Mouse (Mus musculus) limb, embryonic 13.5 days (tissue): Measurements from ENCODE around the gene Myh6. TPM values are rescaled to one million over a fixed set of nuclear protein-coding genes. Genes with fewer than 3 reads are reported as not detected.
"Not testable (repeated sequence)": the region's sequence is repeated elsewhere in the genome, so short reads cannot be mapped to it uniquely, and the experiment has no call there.

ENCODE experiments used
- ATAC-seq: fragments of 200-750 bp; cut with Nextera tagmentation; 2 replicates; pipeline ENCODE4 v1.8.0; 2017; ENCODE audit warnings: low read depth, moderate number of reproducible peaks, moderate TSS enrichment; ENCODE audit not compliant: low FRiP score
- H3K27ac ChIP-seq: fragments of 300-500 bp; sonication (generic); 2 replicates; pipeline ENCODE4 v1.5.1; 2015; ENCODE audit warnings: inconsistent platforms, mild to moderate bottlenecking, moderate library complexity
- H3K27me3 ChIP-seq: fragments of 300-500 bp; sonication (generic); 2 replicates; pipeline ENCODE4 v1.6.1; 2015; ENCODE audit warnings: mild to moderate bottlenecking, inconsistent platforms
- H3K36me3 ChIP-seq: fragments of 300-500 bp; sonication (generic); 2 replicates; pipeline ENCODE4 v1.6.1; 2015; ENCODE audit warnings: inconsistent platforms, mild to moderate bottlenecking, moderate library complexity
- H3K4me1 ChIP-seq: fragments of 300-500 bp; sonication (generic); 2 replicates; pipeline ENCODE4 v1.6.1; 2015; ENCODE audit warnings: inconsistent platforms
- H3K4me2 ChIP-seq: fragments of 300-500 bp; sonication (generic); replicated peaks from 2 replicates; pipeline ENCODE4 v1.6.1; 2015; ENCODE audit warnings: inconsistent platforms, mild to moderate bottlenecking, moderate library complexity
- H3K4me3 ChIP-seq: fragments of 300-500 bp; sonication (generic); 2 replicates; pipeline ENCODE4 v1.5.1; 2015; ENCODE audit warnings: moderate library complexity, mild to moderate bottlenecking, inconsistent platforms
- H3K9ac ChIP-seq: fragments of 300-500 bp; sonication (generic); 2 replicates; pipeline ENCODE4 v1.6.1; 2015; ENCODE audit warnings: mild to moderate bottlenecking, inconsistent platforms
- H3K9me3 ChIP-seq: fragments of 300-500 bp; sonication (generic); 2 replicates; pipeline ENCODE4 v1.6.1; 2016; ENCODE audit warnings: inconsistent platforms
- WGBS: fragments of 180-500 bp; shearing (Covaris S2); methylation state at CpG from one replicate; pipeline ENCODE4 v1.1.7; 2015; 5-methylcytosine and 5-hydroxymethylcytosine counted together
- polyA plus RNA-seq: library from polyadenylated mRNA; unstranded; fragments of >200 nt; fragmentation: Nextera tagmentation; extraction: Ambion mirVana; gene quantifications from 2 replicates; pipeline ENCODE4 v1.2.1, GENCODE M21; 2015

Gene Myh6
- polyA plus RNA-seq, 1 experiment from 2014 or later: 1.9 TPM

- Histone ChIP-seq H3K27me3 (no peaks in the 10 kb centered on the region), H3K4me2 (no peak overlapping the region), H3K9ac (no peak overlapping the region), H3K27ac (no peak overlapping the region; the same call in 1 of the 2 replicates), H3K9me3 (peaks cover 3% of the 10 kb centered on the region; the same call in 1 of the 2 replicates), H3K36me3 (no peaks in the 10 kb centered on the region), H3K4me3 (no peak overlapping the region), H3K4me1 (no peaks in the 10 kb centered on the region)
- WGBS: 68% methylated on average over 7 of the region's 7 CpGs
- ATAC-seq: no peak
Measured at GRCm38 (mm10) chr14:55002687-55003120, 36.0 kb upstream of the Myh6 start.

- no peak for ATAC-seq
- no peaks in the 10 kb centered on the region for H3K27me3 ChIP-seq
- H3K4me2 ChIP-seq: no peak overlapping the region
- no peak overlapping the region for H3K9ac ChIP-seq
- no peaks in the 10 kb centered on the region for H3K4me1 ChIP-seq
- peaks cover 3% of the 10 kb centered on the region; the same call in 1 of the 2 replicates for H3K9me3 ChIP-seq
- H3K36me3 ChIP-seq: no peaks in the 10 kb centered on the region
- 49% methylated on average over 12 of the region's 12 CpGs for WGBS
- no peak overlapping the region; the same call in 1 of the 2 replicates for H3K27ac ChIP-seq
- H3K4me3 ChIP-seq: no peak overlapping the region
Measured at GRCm38 (mm10) chr14:55001938-55002686, 35.4 kb upstream of the Myh6 start.

- WGBS: 95% methylated on average over 2 of the region's 2 CpGs
- no peak for ATAC-seq
- H3K4me1 ChIP-seq: no peaks in the 10 kb centered on the region
Measured at GRCm38 (mm10) chr14:55001446-55001845, 34.7 kb upstream of the Myh6 start.

GRCm38 (mm10) chr14:55000814-55001213, 34.1 kb upstream of the Myh6 start:
- Histone ChIP-seq H3K4me3 (no peak overlapping the region), H3K4me1 (0 out of 2 replicates have a peak, but pooled peaks cover under 1% of the 10 kb centered on the region), H3K27ac (no peak overlapping the region), H3K9me3 (peaks cover 3% of the 10 kb centered on the region; the same call in 1 of the 2 replicates), H3K36me3 (no peaks in the 10 kb centered on the region), H3K4me2 (no peak overlapping the region), H3K9ac (no peak overlapping the region), H3K27me3 (no peaks in the 10 kb centered on the region)
- 80% methylated on average over 6 of the region's 6 CpGs for WGBS
- ATAC-seq: no peak

More at GRCm38 (mm10) chr14:55001446-55001845, 34.7 kb upstream of the Myh6 start:
- Histone ChIP-seq H3K27me3 (no peaks in the 10 kb centered on the region), H3K27ac (no peak overlapping the region), H3K9me3 (peaks cover 3% of the 10 kb centered on the region; the same call in 1 of the 2 replicates), H3K9ac (no peak overlapping the region), H3K4me3 (no peak overlapping the region), H3K4me2 (no peak overlapping the region), H3K36me3 (no peaks in the 10 kb centered on the region)

GRCm38 (mm10) chr14:54999868-55000267, 33.1 kb upstream of the Myh6 start:
- not testable (repeated sequence) for H3K27ac ChIP-seq, H3K9me3 ChIP-seq, H3K4me2 ChIP-seq, H3K36me3 ChIP-seq, H3K4me1 ChIP-seq, H3K27me3 ChIP-seq, H3K9ac ChIP-seq, ATAC-seq, H3K4me3 ChIP-seq
- WGBS: 81% methylated on average over 5 of the region's 5 CpGs

- no peaks in the 10 kb centered on the region for H3K36me3 ChIP-seq
- peaks cover 3% of the 10 kb centered on the region; the same call in 1 of the 2 replicates for H3K9me3 ChIP-seq
- no peak overlapping the region for H3K4me2 ChIP-seq
- H3K4me3 ChIP-seq: no peak overlapping the region
- H3K4me1 ChIP-seq: peaks cover 6% of the 10 kb centered on the region; the same call in 1 of the 2 replicates
- no peak overlapping the region for H3K9ac ChIP-seq
- no peak for ATAC-seq
- H3K27ac ChIP-seq: no peak overlapping the region
- H3K27me3 ChIP-seq: no peaks in the 10 kb centered on the region
Measured at GRCm38 (mm10) chr14:54998680-54999079, 32.0 kb upstream of the Myh6 start.

- peak; percentile 74 for ATAC-seq
- peaks cover 3% of the 10 kb centered on the region; the same call in 1 of the 2 replicates for H3K9me3 ChIP-seq
- 52% methylated on average over 4 of the region's 4 CpGs for WGBS
- H3K4me2 ChIP-seq: no peak overlapping the region
- H3K36me3 ChIP-seq: no peaks in the 10 kb centered on the region
- peaks cover 6% of the 10 kb centered on the region; the same call in 1 of the 2 replicates for H3K4me1 ChIP-seq
- no peaks in the 10 kb centered on the region for H3K27me3 ChIP-seq
- no peak overlapping the region for H3K9ac ChIP-seq
- no peak overlapping the region for H3K27ac ChIP-seq
- H3K4me3 ChIP-seq: no peak overlapping the region
Measured at GRCm38 (mm10) chr14:54997297-54997696, 30.6 kb upstream of the Myh6 start.

GRCm38 (mm10) chr14:54996793-54997192, 30.1 kb upstream of the Myh6 start:
- Histone ChIP-seq H3K4me2 (no peak overlapping the region), H3K4me3 (no peak overlapping the region), H3K27ac (peak overlapping the region; percentile 18), H3K27me3 (no peaks in the 10 kb centered on the region), H3K36me3 (no peaks in the 10 kb centered on the region), H3K9ac (no peak overlapping the region), H3K9me3 (peaks cover 3% of the 10 kb centered on the region; the same call in 1 of the 2 replicates), H3K4me1 (peaks cover 6% of the 10 kb centered on the region; the same call in 1 of the 2 replicates)
- ATAC-seq: peak; percentile 74
- WGBS: 60% methylated on average over 9 of the region's 9 CpGs

GRCm38 (mm10) chr14:54995457-54996138, 28.9 kb upstream of the Myh6 start:
- Histone ChIP-seq H3K9me3 (no peaks in the 10 kb centered on the region), H3K4me2 (no peak overlapping the region), H3K4me1 (peaks cover 6% of the 10 kb centered on the region; the same call in 1 of the 2 replicates), H3K27me3 (no peaks in the 10 kb centered on the region), H3K9ac (no peak overlapping the region), H3K27ac (no peak overlapping the region), H3K4me3 (no peak overlapping the region), H3K36me3 (no peaks in the 10 kb centered on the region)
- ATAC-seq: no peak
- 54% methylated on average over 14 of the region's 14 CpGs for WGBS

GRCm38 (mm10) chr14:54994869-54995186, 28.1 kb upstream of the Myh6 start:
- no peak overlapping the region for H3K4me2 ChIP-seq
- H3K36me3 ChIP-seq: no peaks in the 10 kb centered on the region
- peaks cover 6% of the 10 kb centered on the region; the same call in 1 of the 2 replicates for H3K4me1 ChIP-seq
- no peak overlapping the region for H3K4me3 ChIP-seq
- no peaks in the 10 kb centered on the region for H3K9me3 ChIP-seq
- no peak for ATAC-seq
- H3K9ac ChIP-seq: no peak overlapping the region
- H3K27ac ChIP-seq: no peak overlapping the region
- H3K27me3 ChIP-seq: no peaks in the 10 kb centered on the region

GRCm38 (mm10) chr14:54994136-54994868, 27.6 kb upstream of the Myh6 start, which contains the start of gene Myh7:
TSS of gene Myh7 (minus strand) at chr14:54994626.
- Histone ChIP-seq H3K4me1 (peaks cover 6% of the 10 kb centered on the region; the same call in 1 of the 2 replicates), H3K4me3 (no peak within 1 kb of the TSS), H3K4me2 (no peak within 1 kb of the TSS), H3K27ac (no peak within 1 kb of the TSS), H3K9me3 (no peaks in the 10 kb centered on the region), H3K36me3 (no peaks in the 10 kb centered on the region), H3K27me3 (no peaks in the 10 kb centered on the region), H3K9ac (no peak within 1 kb of the TSS)
- 62% methylated on average over 11 of the region's 11 CpGs for whole genome bisulfite sequencing
- no peak for ATAC-seq

- 72% methylated on average over 10 of the region's 10 CpGs for WGBS
- Histone ChIP-seq H3K27ac (no peak overlapping the region), H3K4me2 (no peak overlapping the region), H3K9ac (no peak overlapping the region), H3K4me1 (peaks cover 6% of the 10 kb centered on the region; the same call in 1 of the 2 replicates), H3K27me3 (no peaks in the 10 kb centered on the region), H3K4me3 (no peak overlapping the region), H3K36me3 (no peaks in the 10 kb centered on the region), H3K9me3 (no peaks in the 10 kb centered on the region)
- no peak for ATAC-seq
Measured at GRCm38 (mm10) chr14:54993636-54994035, 26.9 kb upstream of the Myh6 start.
